Mouse (Mus musculus): ENCODE measurements around the gene Cox5a. TPM values are rescaled to one million over a fixed set of nuclear protein-coding genes. Genes with fewer than 3 reads are reported as not detected.
A peak's percentile ranks its signal among the peaks of the same experiment; 100 is the strongest.

Cox5a gene
- total RNA-seq, 2 experiments from 2014 or later: 374 to 440 TPM

- peak overlapping the region; percentile 69; the same call in 1 of the 2 replicates for H3K27ac ChIP-seq
- peak overlapping the region; percentile 57 for H3K4me3 ChIP-seq
- intact Hi-C loops (cut with DNase I): loop anchor here (2.0 kb wide), 1 partner anchor 16 kb away; the partner anchor contains the start of gene Cox5a
- peak; percentile 37 for TF ChIP-seq CTCF (IDR thresholded peaks at IDR 0.05)
- peak; percentile 58 to 63 for DNase-seq (ENCODE audit: extremely low spot score in 1 of 2, low spot score in 2 of 2)
These were observed 16.7 kb upstream of the Cox5a start for GRCm38 (mm10) chr9:57504381-57504700.

- Histone ChIP-seq H3K27ac (no peak overlapping the region; the same call in 1 of the 2 replicates), H3K4me3 (peak overlapping the region; percentile 57)
- TF ChIP-seq CTCF (IDR thresholded peaks at IDR 0.05): no peak
- DNase-seq (ENCODE audit: extremely low spot score in 1 of 2, low spot score in 2 of 2): no peak
- intact Hi-C loops (cut with DNase I): loop anchor here (2.0 kb wide), 1 partner anchor 16 kb away; the partner anchor contains the start of gene Cox5a
These were observed 16.2 kb upstream of the Cox5a start for GRCm38 (mm10) chr9:57504891-57505290.

GRCm38 (mm10) chr9:57505700-57506099, 15.4 kb upstream of the Cox5a start:
- intact Hi-C loops (cut with DNase I): loop anchor here (2.0 kb wide), 1 partner anchor 15 kb away; the partner anchor contains the start of gene Cox5a
- H3K27ac ChIP-seq: peak overlapping the region; percentile 40; the same call in 1 of the 2 replicates
- 0 out of 2 replicates have a peak overlapping the region, but pooled peaks have one; percentile 13 for H3K4me3 ChIP-seq
- peak; percentile 46 to 65 for DNase-seq (ENCODE audit: extremely low spot score in 1 of 2, low spot score in 2 of 2)
- TF ChIP-seq CTCF (IDR thresholded peaks at IDR 0.05): no peak

GRCm38 (mm10) chr9:57510577-57510976, 10.5 kb upstream of the Cox5a start:
- intact Hi-C loops (cut with DNase I): no loop called here
- TF ChIP-seq CTCF (IDR thresholded peaks at IDR 0.05): no peak

GRCm38 (mm10) chr9:57517113-57517512, 4.0 kb upstream of the Cox5a start:
- intact Hi-C loops (cut with DNase I): loop anchor here (1.0 to 2.0 kb wide), 2 partner anchors 32 to 306 kb away; no protein-coding TSS in a partner anchor
- peak; percentile 91 for TF ChIP-seq CTCF (IDR thresholded peaks at IDR 0.05)
- H3K27ac ChIP-seq: no peak overlapping the region

More at GRCm38 (mm10) chr9:57510577-57510976, 10.5 kb upstream of the Cox5a start:
- H3K27ac ChIP-seq: no peak overlapping the region
- no peak overlapping the region for H3K4me3 ChIP-seq
- no peak for DNase-seq (ENCODE audit: extremely low spot score in 1 of 2, low spot score in 2 of 2)

GRCm38 (mm10) chr9:57520375-57521055, 559 bp upstream of the Cox5a start:
- Histone ChIP-seq H3K27ac (peak overlapping the region; percentile 99), H3K4me3 (peak overlapping the region; percentile 81)
- intact Hi-C loops (cut with DNase I): loop anchor here (2.0 to 5.0 kb wide), 3 partner anchors 16 to 448 kb away; partner anchors contain the start of genes Rpp25 and Sin3a
- no peak; the same call in 1 of the 2 replicates for TF ChIP-seq CTCF (IDR thresholded peaks at IDR 0.05)
- no peak for DNase-seq (ENCODE audit: extremely low spot score in 1 of 2, low spot score in 2 of 2)

More at GRCm38 (mm10) chr9:57517113-57517512, 4.0 kb upstream of the Cox5a start:
- no peak overlapping the region for H3K4me3 ChIP-seq
- DNase-seq (ENCODE audit: extremely low spot score in 1 of 2, low spot score in 2 of 2): peak; percentile 62 to 64

- DNase-seq (ENCODE audit: extremely low spot score in 1 of 2, low spot score in 2 of 2): no peak
- no peak for TF ChIP-seq CTCF (IDR thresholded peaks at IDR 0.05)
- intact Hi-C loops (cut with DNase I): loop anchor here (5.0 kb wide), 2 partner anchors 135 to 450 kb away; partner anchors contain the start of gene Sin3a
- Histone ChIP-seq H3K27ac (peak overlapping the region; percentile 99), H3K4me3 (peak overlapping the region; percentile 81)
These were observed 1.2 kb downstream of the Cox5a start for GRCm38 (mm10) chr9:57522114-57522860.

- intact Hi-C loops (cut with DNase I): loop anchor here (5.0 kb wide), 2 partner anchors 134 to 451 kb away; partner anchors contain the start of gene Sin3a
- no peak overlapping the region for H3K27ac ChIP-seq
- H3K4me3 ChIP-seq: peak overlapping the region; percentile 81
- DNase-seq (ENCODE audit: extremely low spot score in 1 of 2, low spot score in 2 of 2): no peak
- no peak for TF ChIP-seq CTCF (IDR thresholded peaks at IDR 0.05)
These were observed 1.8 kb downstream of the Cox5a start for GRCm38 (mm10) chr9:57522861-57523246.

GRCm38 (mm10) chr9:57523754-57524153, 2.7 kb downstream of the Cox5a start:
- peak; percentile 79 for TF ChIP-seq CTCF (IDR thresholded peaks at IDR 0.05)
- intact Hi-C loops (cut with DNase I): loop anchor here (5.0 kb wide), 2 partner anchors 134 to 451 kb away; partner anchors contain the start of gene Sin3a
- DNase-seq (ENCODE audit: extremely low spot score in 1 of 2, low spot score in 2 of 2): no peak
- H3K27ac ChIP-seq: no peak overlapping the region
- no peak overlapping the region; the same call in 1 of the 2 replicates for H3K4me3 ChIP-seq

- no peak for DNase-seq (ENCODE audit: extremely low spot score in 1 of 2, low spot score in 2 of 2)
- no peak overlapping the region for H3K27ac ChIP-seq
- intact Hi-C loops (cut with DNase I): loop anchor here (5.0 kb wide), 2 partner anchors 133 to 452 kb away; partner anchors contain the start of gene Sin3a
- TF ChIP-seq CTCF (IDR thresholded peaks at IDR 0.05): no peak
- H3K4me3 ChIP-seq: no peak overlapping the region
These were observed 3.4 kb downstream of the Cox5a start for GRCm38 (mm10) chr9:57524439-57524838.

- H3K27ac ChIP-seq: 0 out of 2 replicates have a peak overlapping the region, but pooled peaks have one; percentile 24
- DNase-seq (ENCODE audit: extremely low spot score in 1 of 2, low spot score in 2 of 2): no peak
- TF ChIP-seq CTCF (IDR thresholded peaks at IDR 0.05): no peak
- intact Hi-C loops (cut with DNase I): no loop called here
- H3K4me3 ChIP-seq: no peak overlapping the region
These were observed 4.4 kb downstream of the Cox5a start for GRCm38 (mm10) chr9:57525516-57525915.

Data from left cerebral cortex, adult 2 months (tissue).